Mouse (Mus musculus) embryonic facial prominence, embryonic 14.5 days (tissue): ENCODE data around the gene Espl1. TPM values are rescaled to one million over a fixed set of nuclear protein-coding genes. Genes with fewer than 3 reads are reported as not detected.

Source experiments
- ATAC-seq: fragments of 200-750 bp; cut with Nextera tagmentation; 2 replicates; pipeline ENCODE4 v1.8.0; 2017; ENCODE audit warnings: low read depth, moderate number of reproducible peaks, moderate TSS enrichment
- DNase-seq: peaks from one replicate; pipeline ENCODE4 v3.0.0-alpha.2; 2015; ENCODE audit warnings: low spot score
- H3K27ac ChIP-seq: fragments of 300-500 bp; sonication (generic); replicated peaks from 2 replicates; pipeline ENCODE4 v1.5.1; 2014; ENCODE audit warnings: low read depth, mild to moderate bottlenecking, low read length, moderate library complexity
- H3K27me3 ChIP-seq: fragments of 300-500 bp; sonication (generic); replicated peaks from 2 replicates; pipeline ENCODE4 v1.6.1; 2014; ENCODE audit warnings: low read length; ENCODE audit not compliant: control insufficient read depth, insufficient read depth
- H3K36me3 ChIP-seq: fragments of 300-500 bp; sonication (generic); 2 replicates; pipeline ENCODE4 v1.6.1; 2014; ENCODE audit warnings: low read length, mixed read lengths; ENCODE audit not compliant: control insufficient read depth, insufficient read depth
- H3K4me1 ChIP-seq: fragments of 300-500 bp; sonication (generic); 2 replicates; pipeline ENCODE4 v1.6.1; 2014; ENCODE audit warnings: antibody characterized with exemption, low read length; ENCODE audit not compliant: control insufficient read depth, insufficient read depth
- H3K4me2 ChIP-seq: fragments of 300-500 bp; sonication (generic); 2 replicates; pipeline ENCODE4 v1.6.1; 2014; ENCODE audit warnings: low read depth, mild to moderate bottlenecking, low read length, moderate library complexity, mixed read lengths
- H3K4me3 ChIP-seq: fragments of 300-500 bp; sonication (generic); 2 replicates; pipeline ENCODE4 v1.5.1; 2014; ENCODE audit warnings: low read depth, mild to moderate bottlenecking, low read length
- H3K9ac ChIP-seq: fragments of 300-500 bp; sonication (generic); 2 replicates; pipeline ENCODE4 v1.6.1; 2014; ENCODE audit warnings: low read depth, mild to moderate bottlenecking, low read length, moderate library complexity, mixed read lengths
- H3K9me3 ChIP-seq: fragments of 300-500 bp; sonication (generic); 2 replicates; pipeline ENCODE4 v1.6.1; 2016; ENCODE audit warnings: low read length; ENCODE audit not compliant: control insufficient read depth
- WGBS: fragments of 180-500 bp; shearing (Covaris S2); extraction: QIAGEN DNeasy Blood & Tissue Kit; methylation state at CpG from one replicate; pipeline ENCODE4 v1.1.7; 2014; 5-methylcytosine and 5-hydroxymethylcytosine counted together
- polyA plus RNA-seq: library from polyadenylated mRNA; unstranded; fragments of >200 nt; fragmentation: Nextera tagmentation; extraction: Ambion mirVana; gene quantifications from 2 replicates; pipeline ENCODE4 v1.2.1, GENCODE M21; 2014

Espl1 gene
- 22.4 and 24.0 TPM in 2 replicates for polyA plus RNA-seq

DNA sequence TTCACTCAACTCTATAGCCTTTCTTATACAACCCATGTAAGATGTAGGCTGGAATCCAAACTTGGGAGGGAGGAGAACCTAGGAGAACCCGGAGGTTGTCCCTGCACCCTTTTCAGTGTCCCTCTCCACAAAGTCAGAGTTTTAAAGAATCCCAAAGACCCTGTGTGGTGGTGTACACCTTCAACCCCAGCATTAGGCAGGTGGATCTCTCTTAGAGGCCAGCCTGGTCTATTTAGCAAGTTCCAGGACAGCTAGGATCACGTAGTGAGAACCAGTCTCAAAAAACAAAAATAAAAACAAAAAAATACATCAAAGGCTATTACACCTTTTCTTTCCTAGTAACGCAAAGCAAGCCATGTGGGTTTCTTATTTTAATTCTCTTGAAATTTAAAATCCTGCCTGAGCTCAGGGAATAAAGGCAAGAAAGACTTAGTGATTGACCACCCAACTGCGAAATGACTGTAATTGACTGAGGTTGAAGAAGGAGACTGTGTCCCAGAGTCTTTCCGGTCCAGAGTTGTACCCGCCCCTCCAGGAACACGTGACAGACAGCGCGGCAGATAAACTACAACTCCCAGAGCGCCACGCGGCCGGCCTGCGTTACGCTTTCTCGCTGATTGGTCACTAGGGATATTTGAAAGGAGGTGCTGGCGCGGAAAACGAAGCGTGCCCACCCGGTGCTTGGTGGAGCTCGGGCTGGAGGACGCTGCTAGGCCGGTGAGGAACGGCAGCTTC, at the start of gene Espl1:
TSS of gene Espl1 (plus strand) at position 634 of the 735 bp plus-strand sequence.
- no peaks in the 10 kb centered on the region for H3K27me3 ChIP-seq
- peak within 1 kb of the TSS; percentile 94 for H3K4me2 ChIP-seq
- peak within 1 kb of the TSS; percentile 77 for H3K4me3 ChIP-seq
- ATAC-seq (peak; percentile 99), DNase-seq (peak; percentile 97)
- peaks cover 9% of the 10 kb centered on the region for H3K4me1 ChIP-seq
- peak within 1 kb of the TSS; percentile 64 for H3K9ac ChIP-seq
- H3K9me3 ChIP-seq = no peaks in the 10 kb centered on the region
- WGBS = 6% methylated on average over 25 of the region's 25 CpGs
- H3K36me3 ChIP-seq = peaks cover 28% of the 10 kb centered on the region
- H3K27ac ChIP-seq = peak within 1 kb of the TSS; percentile 21; the same call in 1 of the 2 replicates

DNA sequence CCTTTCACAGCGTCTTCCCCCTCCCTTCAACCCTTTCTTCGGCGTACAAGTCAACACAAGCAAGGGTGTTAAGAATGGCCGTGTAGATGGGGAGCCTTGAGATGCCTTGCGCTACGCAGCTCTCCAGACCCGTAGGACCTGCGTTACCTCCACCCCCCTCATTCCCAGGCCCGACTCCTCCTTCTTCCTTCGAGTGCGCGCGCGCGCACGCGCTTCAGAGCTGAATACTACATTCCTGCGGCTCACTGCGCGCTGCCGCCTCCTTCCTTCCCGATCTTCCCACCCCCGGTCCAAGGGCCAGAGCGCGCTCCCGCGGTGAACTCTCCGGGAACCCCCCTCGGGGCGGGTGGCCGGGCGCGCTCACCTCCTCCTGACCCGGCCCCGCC, 49.2 kb upstream of the Espl1 start:
- peak; percentile 81 for ATAC-seq
- DNase-seq = peak; percentile 98
- peak overlapping the region; percentile 71 for H3K9ac ChIP-seq
- peaks cover 27% of the 10 kb centered on the region for H3K36me3 ChIP-seq
- peaks cover 54% of the 10 kb centered on the region for H3K4me1 ChIP-seq
- H3K4me3 ChIP-seq = peak overlapping the region; percentile 57
- H3K27ac ChIP-seq = peak overlapping the region; percentile 99
- H3K27me3 ChIP-seq = no peaks in the 10 kb centered on the region
- no peaks in the 10 kb centered on the region for H3K9me3 ChIP-seq
- 1% methylated on average over 33 of the region's 35 CpGs for WGBS
- H3K4me2 ChIP-seq = peak overlapping the region; percentile 95

DNA sequence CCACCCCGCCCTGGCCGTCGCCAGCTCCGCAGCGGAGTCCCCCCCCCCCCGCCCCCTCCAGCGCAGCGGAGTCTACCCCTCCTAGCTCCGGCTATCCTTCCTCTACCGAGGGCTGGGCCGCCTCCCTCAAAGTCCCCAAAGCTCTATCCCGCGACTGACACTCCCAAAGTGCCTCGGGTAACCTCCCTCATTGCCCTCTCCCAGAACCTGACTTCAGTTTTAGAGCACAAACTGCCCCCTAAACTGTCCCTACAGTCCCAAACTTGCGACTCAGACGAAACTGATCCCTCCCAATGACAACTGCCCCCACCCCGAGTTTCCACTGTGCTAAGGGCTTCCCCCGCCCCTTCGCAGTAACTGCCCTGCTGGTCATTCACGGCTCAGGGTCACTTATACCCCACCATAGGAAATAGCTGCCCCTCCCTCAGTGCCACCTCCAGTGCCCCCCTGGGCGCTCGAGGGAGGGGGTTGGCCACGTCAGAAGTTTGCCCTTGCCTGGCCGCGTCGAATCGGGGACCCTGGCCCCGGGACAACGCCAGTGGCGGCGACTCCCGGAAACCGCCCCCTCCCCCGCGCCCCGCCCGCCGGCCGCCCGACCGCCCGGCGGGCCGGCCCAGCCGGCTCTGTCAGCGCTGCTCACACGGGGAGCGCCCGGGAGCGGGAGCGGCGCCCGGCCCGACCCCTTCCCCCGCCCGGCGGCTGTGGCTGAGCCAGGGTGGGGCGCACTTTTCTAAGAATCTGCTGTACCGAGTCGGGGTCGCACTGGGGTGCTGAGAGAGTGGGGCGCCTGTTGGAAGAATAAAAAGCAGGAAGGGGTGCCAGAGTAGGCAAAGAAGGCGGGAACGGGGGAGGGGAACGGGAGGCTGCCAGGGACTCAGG, 48.6 kb upstream of the Espl1 start:
- peak overlapping the region; percentile 95 for H3K4me2 ChIP-seq
- H3K27me3 ChIP-seq = no peaks in the 10 kb centered on the region
- H3K36me3 ChIP-seq = peaks cover 27% of the 10 kb centered on the region
- peak overlapping the region; percentile 71 for H3K9ac ChIP-seq
- peak; percentile 90 for DNase-seq
- peak overlapping the region; percentile 99 for H3K27ac ChIP-seq
- 0% methylated on average over 24 of the region's 65 CpGs for WGBS
- H3K4me1 ChIP-seq = peaks cover 59% of the 10 kb centered on the region
- ATAC-seq = peak; percentile 51
- no peaks in the 10 kb centered on the region for H3K9me3 ChIP-seq
- peak overlapping the region; percentile 57 for H3K4me3 ChIP-seq

DNA sequence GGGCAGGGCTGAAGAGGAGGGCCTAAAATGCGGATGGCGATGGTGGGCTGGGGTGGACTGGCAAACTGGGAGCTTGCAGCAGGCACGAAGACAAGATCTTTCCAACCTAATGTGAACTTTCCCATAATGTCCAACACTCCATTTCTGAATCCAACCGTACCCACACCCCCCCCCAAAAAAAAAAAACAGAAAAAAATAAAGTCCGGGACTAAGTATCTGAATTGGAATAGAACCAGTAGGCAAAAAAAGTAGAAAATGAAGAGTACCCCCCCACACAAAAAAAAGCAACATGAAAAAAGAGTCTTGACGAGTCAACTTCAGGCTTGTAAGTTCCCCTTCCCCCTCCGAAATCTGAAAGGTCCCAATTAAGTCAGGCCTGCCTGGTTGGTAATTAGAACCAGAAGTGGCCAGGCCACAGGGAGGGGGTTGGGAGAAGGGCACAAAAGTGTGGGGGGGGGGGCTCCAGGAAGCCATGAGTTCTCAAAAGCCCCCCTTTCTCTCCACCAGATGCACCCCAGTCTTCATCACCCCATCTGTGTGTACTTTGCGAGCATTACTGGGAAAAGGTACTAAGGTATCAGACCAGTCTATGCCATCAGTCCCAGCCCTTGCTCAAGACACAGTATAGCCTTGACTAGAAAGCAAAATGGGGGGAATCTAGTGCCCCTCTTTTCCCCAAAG, 47.8 kb upstream of the Espl1 start:
- 3% methylated on average over 8 of the region's 8 CpGs for WGBS
- H3K4me3 ChIP-seq = peak overlapping the region; percentile 57
- H3K9ac ChIP-seq = peak overlapping the region; percentile 71
- peaks cover 54% of the 10 kb centered on the region for H3K4me1 ChIP-seq
- no peaks in the 10 kb centered on the region for H3K27me3 ChIP-seq
- H3K4me2 ChIP-seq = peak overlapping the region; percentile 95
- DNase-seq (peak; percentile 86), ATAC-seq (no peak)
- peak overlapping the region; percentile 99 for H3K27ac ChIP-seq
- H3K36me3 ChIP-seq = peaks cover 32% of the 10 kb centered on the region
- H3K9me3 ChIP-seq = no peaks in the 10 kb centered on the region

DNA sequence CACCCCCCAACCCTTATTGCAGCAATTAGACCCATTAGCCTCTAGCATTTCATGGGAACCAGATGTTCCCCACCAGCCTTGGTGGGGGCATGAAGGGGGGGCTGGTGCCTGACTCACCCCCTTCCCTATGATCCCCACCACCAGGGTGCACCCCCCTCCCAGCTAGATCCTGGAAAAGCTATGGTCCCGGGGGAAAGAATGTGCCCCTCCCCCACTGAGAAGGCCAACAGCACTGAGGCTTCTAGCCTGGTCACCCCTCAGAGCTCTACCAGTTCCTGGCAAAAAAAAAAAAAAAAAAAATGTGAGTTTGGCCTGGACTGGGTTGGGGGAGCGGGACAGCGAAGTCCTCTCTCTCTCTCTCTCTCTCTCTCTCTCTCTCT, 47.3 kb upstream of the Espl1 start:
- DNase-seq = peak; percentile 69
- Histone ChIP-seq H3K4me1 (peaks cover 52% of the 10 kb centered on the region), H3K9ac (peak overlapping the region; percentile 58), H3K4me3 (peak overlapping the region; percentile 57), H3K4me2 (peak overlapping the region; percentile 95), H3K27ac (peak overlapping the region; percentile 99), H3K27me3 (no peaks in the 10 kb centered on the region), H3K36me3 (peaks cover 37% of the 10 kb centered on the region), H3K9me3 (no peaks in the 10 kb centered on the region)
- 0% methylated on average over 1 of the region's 3 CpGs for WGBS
- no peak for ATAC-seq

DNA sequence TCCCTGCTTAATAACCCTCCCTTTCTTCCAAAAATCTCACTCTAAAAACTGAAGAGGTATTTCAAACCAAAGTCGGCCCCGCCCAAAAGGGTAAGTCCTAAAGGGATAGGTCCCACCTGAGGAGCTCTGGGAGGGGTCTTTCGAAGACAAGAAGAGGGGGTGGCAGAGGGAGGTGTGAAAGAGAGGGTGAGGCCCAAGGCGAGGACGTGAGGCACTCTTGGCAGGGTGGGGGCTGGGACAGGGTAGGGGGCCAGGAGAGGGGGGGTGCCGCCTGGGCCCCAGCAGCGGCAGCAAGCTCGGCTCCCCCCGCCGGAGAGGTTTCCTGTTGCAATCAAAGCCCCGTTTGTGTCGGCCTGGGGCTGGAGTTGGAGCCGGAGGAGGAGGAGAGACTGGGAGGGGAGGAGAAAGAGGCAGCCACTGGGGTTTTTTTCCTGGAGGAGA, 46.8 kb upstream of the Espl1 start:
- WGBS = 0% methylated on average over 11 of the region's 13 CpGs
- H3K36me3 ChIP-seq = peaks cover 41% of the 10 kb centered on the region
- peaks cover 52% of the 10 kb centered on the region for H3K4me1 ChIP-seq
- no peaks in the 10 kb centered on the region for H3K27me3 ChIP-seq
- H3K27ac ChIP-seq = peak overlapping the region; percentile 99
- H3K4me3 ChIP-seq = peak overlapping the region; percentile 57
- no peak; the same call in 1 of the 2 replicates for ATAC-seq
- DNase-seq = peak; percentile 93
- H3K9ac ChIP-seq = peak overlapping the region; percentile 58
- no peaks in the 10 kb centered on the region for H3K9me3 ChIP-seq
- peak overlapping the region; percentile 95 for H3K4me2 ChIP-seq

DNA sequence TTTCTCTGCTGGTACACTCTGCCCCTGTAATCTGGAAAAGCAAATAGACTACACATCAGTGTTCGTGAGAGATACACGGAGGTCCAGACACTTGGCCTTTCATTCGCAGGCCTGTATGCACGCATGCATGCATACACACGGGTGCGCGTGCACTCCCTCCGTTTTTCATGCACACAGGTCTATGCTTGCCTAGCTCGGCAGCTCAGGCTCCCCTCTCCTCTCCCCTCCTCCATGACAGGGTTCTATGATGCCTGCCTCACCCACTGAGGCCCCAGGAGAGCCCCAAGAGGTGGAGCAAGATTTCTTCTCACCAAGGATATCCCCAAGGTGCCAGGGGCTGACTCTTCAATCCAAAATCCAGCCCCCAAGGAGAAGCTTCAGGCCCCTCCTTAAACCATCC, 46.1 kb upstream of the Espl1 start:
- peak overlapping the region; percentile 58 for H3K9ac ChIP-seq
- 20% methylated on average over 9 of the region's 9 CpGs for WGBS
- peaks cover 41% of the 10 kb centered on the region for H3K36me3 ChIP-seq
- peaks cover 52% of the 10 kb centered on the region for H3K4me1 ChIP-seq
- DNase-seq (peak; percentile 66), ATAC-seq (no peak)
- H3K27ac ChIP-seq = peak overlapping the region; percentile 99
- H3K9me3 ChIP-seq = no peaks in the 10 kb centered on the region
- H3K4me2 ChIP-seq = peak overlapping the region; percentile 95
- no peaks in the 10 kb centered on the region for H3K27me3 ChIP-seq
- H3K4me3 ChIP-seq = peak overlapping the region; percentile 57

DNA sequence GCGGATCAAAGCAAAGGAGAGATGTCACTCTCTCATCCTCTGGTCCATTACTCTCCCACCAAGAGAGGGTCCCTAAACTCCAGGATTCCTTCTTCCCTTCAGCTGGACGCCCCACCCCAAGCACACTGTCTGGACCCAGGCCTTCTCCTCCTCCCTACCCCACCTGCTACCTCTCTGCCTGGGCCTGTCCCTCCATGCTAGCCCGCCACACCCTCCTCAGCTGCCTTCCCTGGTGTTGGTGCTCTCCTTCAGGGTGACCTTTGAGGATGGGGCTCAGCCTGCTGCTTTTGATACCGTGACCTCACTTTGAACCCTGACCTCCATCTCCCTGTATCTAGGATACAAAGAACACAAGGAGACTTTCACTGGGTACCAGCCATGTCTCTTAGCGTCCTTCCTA, 45.5 kb upstream of the Espl1 start:
- Histone ChIP-seq H3K9me3 (no peaks in the 10 kb centered on the region), H3K36me3 (peaks cover 41% of the 10 kb centered on the region), H3K4me2 (peak overlapping the region; percentile 95), H3K27ac (peak overlapping the region; percentile 99), H3K4me3 (0 out of 2 replicates have a peak overlapping the region, but pooled peaks have one; percentile 57), H3K4me1 (peaks cover 56% of the 10 kb centered on the region), H3K9ac (no peak overlapping the region), H3K27me3 (no peaks in the 10 kb centered on the region)
- 46% methylated on average over 5 of the region's 5 CpGs for WGBS
- DNase-seq (no peak), ATAC-seq (no peak)
